Mouse (Mus musculus) embryo, embryonic 9.5 days (tissue): ENCODE data around the gene Aldh3b2.

Source experiments
- DNase-seq: peaks from one replicate; pipeline ENCODE4 v3.0.0-alpha.2; 2017; ENCODE audit errors: extremely low spot score

The Aldh3b2 gene

GRCm38 (mm10) chr19:4013066-4013465 lies 40.9 kb downstream of the Aldh3b2 start:
- no peak for DNase-seq

- DNase-seq: no peak
Observed at GRCm38 (mm10) chr19:4014802-4015201, 42.7 kb downstream of the Aldh3b2 start.

GRCm38 (mm10) chr19:4015635-4016034 lies 43.5 kb downstream of the Aldh3b2 start:
- no peak for DNase-seq

GRCm38 (mm10) chr19:4017921-4018587 lies 45.9 kb downstream of the Aldh3b2 start:
- no peak for DNase-seq

GRCm38 (mm10) chr19:4018743-4019583 lies 46.8 kb downstream of the Aldh3b2 start:
- peak; percentile 77 for DNase-seq

GRCm38 (mm10) chr19:4023185-4023584 lies 51.1 kb downstream of the Aldh3b2 start:
- no peak for DNase-seq

GRCm38 (mm10) chr19:4027576-4027975 lies 55.4 kb downstream of the Aldh3b2 start:
- DNase-seq: no peak
